Mouse (Mus musculus) colon, adult 2 months (tissue): ENCODE measurements around the gene Gm49388. TPM values are rescaled to one million over a fixed set of nuclear protein-coding genes. Genes with fewer than 3 reads are reported as not detected.

ENCODE experiments used
- polyA plus RNA-seq: library from polyadenylated mRNA; depleted of rRNA; stranded (reverse); fragments of >200 nt; gene quantifications from 2 replicates; pipeline ENCODE4 v1.2.3, GENCODE M21; 2012; rRNA removed

Gm49388 gene
- 0.86 TPM in 1 of 2 replicates, not detected in the other for polyA plus RNA-seq

DNA sequence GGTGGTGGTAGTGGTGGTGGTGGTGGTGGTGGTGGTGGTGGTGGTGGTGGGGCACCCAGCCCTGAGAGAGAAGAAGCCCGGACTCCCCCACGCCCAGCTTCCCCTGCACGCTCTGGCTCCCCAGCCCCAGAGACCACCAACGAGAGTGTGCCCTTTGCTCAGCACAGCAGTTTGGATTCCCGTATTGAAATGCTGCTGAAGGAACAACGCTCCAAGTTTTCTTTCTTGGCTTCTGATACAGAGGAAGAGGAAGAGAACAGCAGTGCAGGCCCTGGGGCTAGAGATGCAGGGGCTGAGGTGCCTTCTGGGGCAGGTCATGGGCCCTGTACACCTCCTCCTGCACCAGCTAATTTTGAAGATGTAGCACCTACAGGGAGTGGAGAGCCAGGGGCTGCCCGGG is at the start of gene Gm49388:
TSS of gene Gm49388 (plus strand) at position 301 of the 400 bp plus-strand sequence.

GRCm38 (mm10) chr7:127744366-127745045 is 40.9 kb upstream of the Gm49388 start, which contains the start of gene Fbxl19:
Gene Fbxl19, plus strand, starts transcription at chr7:127744543.

GRCm38 (mm10) chr7:127769651-127770038 is 15.8 kb upstream of the Gm49388 start, which contains the start of gene Orai3:
Gene Orai3, plus strand, starts transcription at chr7:127769815.

DNA sequence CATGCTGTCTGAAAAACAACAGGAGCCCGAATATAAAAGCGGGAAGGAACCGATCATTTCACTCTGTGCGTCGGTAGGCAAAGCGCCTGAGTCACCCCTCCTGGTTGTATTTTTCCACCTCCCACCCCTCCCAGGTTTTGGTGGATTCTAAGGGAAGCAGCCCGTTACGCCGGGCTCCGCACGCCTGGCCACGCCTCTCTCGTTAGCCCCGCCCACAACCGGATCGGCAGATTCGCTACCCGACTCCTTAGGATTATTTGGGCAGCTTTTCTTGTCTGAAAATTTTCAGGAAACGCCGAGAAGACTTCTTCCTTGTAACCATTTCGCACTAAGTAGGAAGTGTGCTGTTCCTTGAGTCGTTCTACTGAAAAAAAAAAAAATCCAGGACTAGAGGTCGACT is 9.0 kb upstream of the Gm49388 start, which contains the start of gene Setd1a:
TSS of gene Setd1a (plus strand) at position 245 of the 400 bp plus-strand sequence.

DNA sequence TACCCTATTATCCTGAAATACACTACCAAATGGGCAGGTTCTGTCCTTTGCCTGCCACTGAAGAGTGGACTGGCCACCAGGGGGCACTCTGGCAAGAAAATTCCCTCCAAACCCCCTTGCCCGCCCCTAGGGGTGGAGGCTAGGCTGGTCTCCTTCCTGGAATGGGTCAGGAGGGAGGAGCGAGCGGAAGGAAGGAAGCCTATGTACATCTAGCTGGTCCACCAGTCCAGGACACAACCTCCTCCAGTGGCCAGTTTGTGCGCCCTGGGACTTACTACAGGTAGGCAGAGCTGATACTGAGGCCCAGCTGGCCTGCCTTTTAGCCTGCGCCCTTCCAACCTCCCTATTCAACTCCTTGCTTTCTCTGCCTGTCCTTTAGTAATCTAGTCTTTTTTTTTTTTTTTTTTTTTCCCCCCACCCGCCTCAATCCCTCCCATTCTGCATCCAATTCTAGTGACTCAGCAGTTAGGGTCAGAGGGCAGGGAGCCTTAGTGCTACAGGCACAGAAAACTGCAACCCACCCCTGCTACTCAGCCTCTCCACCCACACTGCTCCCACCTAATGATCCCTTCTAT is 15.1 kb downstream of the Gm49388 start, which contains the start of gene Hsd3b7:
TSS of gene Hsd3b7 (plus strand) at position 170 of the 575 bp plus-strand sequence.

GRCm38 (mm10) chr7:127824176-127824871 is 38.9 kb downstream of the Gm49388 start, which contains the start of the genes Stx4a and Stx1b:
Gene Stx4a, plus strand, starts transcription at chr7:127824294.
Gene Stx1b, minus strand, starts transcription at chr7:127824549.

Other genes with a start within 250 kb of the Gm49388 start
- gene Tmem265, start 224.2 kb upstream of the Gm49388 start, polyA plus RNA-seq = 0.83 and 2.6 TPM in 2 replicates
- gene Phkg2, start 212.3 kb upstream of the Gm49388 start, polyA plus RNA-seq = 55.0 and 55.1 TPM in 2 replicates
- 3.1 and 3.2 TPM in 2 replicates for gene Ccdc189, start 197.0 kb upstream of the Gm49388 start, polyA plus RNA-seq
- gene Rnf40, start 196.8 kb upstream of the Gm49388 start, polyA plus RNA-seq = 24.1 and 24.4 TPM in 2 replicates
- gene Zfp629, start 169.8 kb upstream of the Gm49388 start, polyA plus RNA-seq = 8.3 and 8.5 TPM in 2 replicates
- gene Bcl7c, start 76.7 kb upstream of the Gm49388 start, polyA plus RNA-seq = 30.5 and 30.6 TPM in 2 replicates
- gene Ctf1, start 72.9 kb upstream of the Gm49388 start, polyA plus RNA-seq = 17.1 and 23.7 TPM in 2 replicates
- not detected in 2 replicates for gene Ctf2, start 53.4 kb upstream of the Gm49388 start, polyA plus RNA-seq
- gene Fbxl19, start 41.1 kb upstream of the Gm49388 start, polyA plus RNA-seq = 47.9 and 56.8 TPM in 2 replicates
- 35.4 and 46.9 TPM in 2 replicates for gene Orai3, start 15.8 kb upstream of the Gm49388 start, polyA plus RNA-seq
- 8.2 and 9.2 TPM in 2 replicates for gene Setd1a, start 8.9 kb upstream of the Gm49388 start, polyA plus RNA-seq
- 64.8 and 84.2 TPM in 2 replicates for gene Hsd3b7, start 15.0 kb downstream of the Gm49388 start, polyA plus RNA-seq
- gene Stx4a, start 38.7 kb downstream of the Gm49388 start, polyA plus RNA-seq = 61.1 and 76.4 TPM in 2 replicates
- gene Stx1b, start 38.9 kb downstream of the Gm49388 start, polyA plus RNA-seq = 3.9 and 4.8 TPM in 2 replicates
- gene Zfp646, start 90.6 kb downstream of the Gm49388 start, polyA plus RNA-seq = 20.2 and 20.8 TPM in 2 replicates
- gene Zfp668, start 91.2 kb downstream of the Gm49388 start, polyA plus RNA-seq = 6.5 and 7.7 TPM in 2 replicates
- 5.0 and 5.2 TPM in 2 replicates for gene Prss53, start 105.4 kb downstream of the Gm49388 start, polyA plus RNA-seq
- gene Gm21974, start 109.8 kb downstream of the Gm49388 start, polyA plus RNA-seq = not detected in 2 replicates
- gene Vkorc1, start 110.0 kb downstream of the Gm49388 start, polyA plus RNA-seq = 136 and 159 TPM in 2 replicates
- gene Bckdk, start 118.5 kb downstream of the Gm49388 start, polyA plus RNA-seq = 74.3 and 95.0 TPM in 2 replicates
- 9.7 and 12.9 TPM in 2 replicates for gene Kat8, start 126.9 kb downstream of the Gm49388 start, polyA plus RNA-seq
- gene Prss8, start 144.5 kb downstream of the Gm49388 start, polyA plus RNA-seq = 119 and 136 TPM in 2 replicates
- gene Prss36, start 161.1 kb downstream of the Gm49388 start, polyA plus RNA-seq = 7.5 and 10.7 TPM in 2 replicates
- gene Fus, start 181.8 kb downstream of the Gm49388 start, polyA plus RNA-seq = 156 and 158 TPM in 2 replicates
- 407 and 442 TPM in 2 replicates for gene Pycard, start 208.3 kb downstream of the Gm49388 start, polyA plus RNA-seq
- gene Trim72, start 218.3 kb downstream of the Gm49388 start, polyA plus RNA-seq = 18.5 and 21.0 TPM in 2 replicates